Mouse (Mus musculus): ENCODE measurements around the gene Rdh1.

DNA sequence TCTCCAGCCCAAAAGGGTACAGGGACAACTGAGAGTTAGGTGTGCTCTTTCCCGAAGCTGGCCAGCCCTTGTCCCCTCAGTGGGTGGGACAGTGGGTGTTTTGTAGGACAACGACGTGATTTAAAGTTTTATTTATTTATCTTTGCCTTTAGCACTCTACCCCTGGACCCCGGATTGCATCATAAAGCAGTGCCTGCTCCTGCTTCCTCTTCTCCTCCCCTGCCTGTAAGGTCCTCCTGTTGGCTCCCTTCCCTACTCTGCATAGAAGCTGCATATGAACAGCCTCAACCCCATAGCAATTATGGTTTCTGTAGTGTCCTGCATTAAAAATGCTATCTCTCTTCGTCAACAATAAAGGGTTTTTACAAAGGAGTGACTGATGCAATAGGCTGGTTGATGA lies 28.1 kb upstream of the Rdh1 start:
- TF ChIP-seq CTCF (IDR thresholded peaks at IDR 0.05; ENCODE audit: low read depth) (no peak), EP300 (IDR thresholded peaks at IDR 0.05; ENCODE audit: low read depth) (no peak)

Measured in heart, postnatal 0 days (tissue).